Mouse (Mus musculus): Measurements from ENCODE around the gene Dnmt3c. TPM values are rescaled to one million over a fixed set of nuclear protein-coding genes. Genes with fewer than 3 reads are reported as not detected.
"Not testable (repeated sequence)": the region's sequence is repeated elsewhere in the genome, so short reads cannot be mapped to it uniquely, and the experiment has no call there.

Gene Dnmt3c
- polyA plus RNA-seq, 1 experiment from 2014 or later = 0.38 TPM

DNA sequence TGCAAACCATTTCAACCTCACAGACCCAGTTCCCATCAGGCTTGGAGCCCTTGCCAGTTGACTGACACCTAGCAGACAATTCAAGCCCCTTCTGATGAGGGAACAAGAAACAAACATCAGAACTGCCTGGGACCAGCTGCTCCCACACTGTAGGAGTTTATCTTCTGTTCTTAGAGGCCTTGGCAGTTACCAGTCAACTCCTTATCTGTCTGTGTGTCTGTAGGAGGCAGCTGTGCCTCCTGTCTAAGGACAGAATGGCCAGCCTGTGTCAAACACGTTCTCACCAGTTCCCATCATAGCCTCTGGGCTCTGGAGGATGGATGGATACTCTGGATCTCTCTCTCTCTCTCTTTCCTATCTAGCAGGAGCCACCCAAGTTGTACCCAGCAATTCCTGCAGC lies 21.1 kb upstream of the Dnmt3c start:
- not testable (repeated sequence) for H3K4me3 ChIP-seq (replicated peaks); H3K9me3 ChIP-seq (replicated peaks); H3K36me3 ChIP-seq; H3K27ac ChIP-seq; H3K4me2 ChIP-seq; H3K9ac ChIP-seq; H3K27me3 ChIP-seq; DNase-seq
- peak; percentile 91 for ATAC-seq (ENCODE audit: low read depth)
- peaks cover 12% of the 10 kb centered on the region; the same call in 1 of the 2 replicates for H3K4me1 ChIP-seq (replicated peaks)
- WGBS (ENCODE audit: insufficient replicate concordance) = 11% methylated on average over 1 of the region's 1 CpGs

DNA sequence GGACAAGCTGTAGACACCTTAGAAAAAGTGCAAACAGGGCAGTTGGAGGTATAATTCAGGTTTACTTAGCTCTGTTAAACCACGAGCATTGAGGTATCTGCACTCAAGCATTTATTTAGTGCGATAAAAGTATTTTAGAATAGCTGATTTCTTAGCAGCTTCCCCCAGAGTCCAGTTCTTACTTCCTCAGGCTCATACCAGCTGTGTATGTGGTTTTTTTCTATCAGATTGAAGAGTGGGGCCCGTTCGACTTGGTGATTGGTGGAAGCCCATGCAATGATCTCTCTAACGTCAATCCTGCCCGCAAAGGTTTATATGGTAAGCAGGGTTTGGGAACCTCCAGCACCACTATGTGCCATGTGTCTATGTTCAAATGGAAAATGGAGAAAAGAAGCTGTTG lies 19.5 kb upstream of the Dnmt3c start:
- no peak overlapping the region for H3K4me3 ChIP-seq (replicated peaks)
- no peaks in the 10 kb centered on the region for H3K27me3 ChIP-seq
- 34% methylated on average over 6 of the region's 6 CpGs for WGBS (ENCODE audit: insufficient replicate concordance)
- no peak overlapping the region for H3K27ac ChIP-seq
- no peak for DNase-seq
- ATAC-seq (ENCODE audit: low read depth) = no peak
- H3K9ac ChIP-seq = no peak overlapping the region
- H3K4me2 ChIP-seq = no peak overlapping the region
- H3K9me3 ChIP-seq (replicated peaks) = no peaks in the 10 kb centered on the region
- H3K36me3 ChIP-seq = peaks cover 4% of the 10 kb centered on the region
- peaks cover 12% of the 10 kb centered on the region; the same call in 1 of the 2 replicates for H3K4me1 ChIP-seq (replicated peaks)

DNA sequence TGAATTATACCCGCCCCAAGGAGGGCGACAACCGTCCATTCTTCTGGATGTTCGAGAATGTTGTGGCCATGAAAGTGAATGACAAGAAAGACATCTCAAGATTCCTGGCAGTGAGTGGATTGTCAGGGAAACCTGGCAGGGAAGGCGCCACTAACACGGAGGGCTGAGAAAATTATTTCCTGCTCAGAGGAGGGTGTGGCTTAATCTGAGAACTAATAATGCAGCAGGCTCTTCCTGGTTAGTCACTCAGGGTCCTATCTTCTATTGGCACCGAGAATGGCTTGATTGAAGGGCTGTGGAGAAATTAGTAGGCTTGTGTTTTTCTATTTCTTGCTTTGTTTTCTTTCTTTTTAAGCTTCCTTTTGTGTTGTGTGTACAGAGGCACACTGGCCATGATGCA lies 18.9 kb upstream of the Dnmt3c start:
- H3K27me3 ChIP-seq = no peaks in the 10 kb centered on the region
- no peak overlapping the region for H3K4me2 ChIP-seq
- DNase-seq (no peak), ATAC-seq (ENCODE audit: low read depth) (no peak)
- peaks cover 4% of the 10 kb centered on the region for H3K36me3 ChIP-seq
- H3K4me3 ChIP-seq (replicated peaks) = no peak overlapping the region
- no peak overlapping the region for H3K9ac ChIP-seq
- peaks cover 12% of the 10 kb centered on the region; the same call in 1 of the 2 replicates for H3K4me1 ChIP-seq (replicated peaks)
- 58% methylated on average over 7 of the region's 7 CpGs for WGBS (ENCODE audit: insufficient replicate concordance)
- no peaks in the 10 kb centered on the region for H3K9me3 ChIP-seq (replicated peaks)
- H3K27ac ChIP-seq = no peak overlapping the region

DNA sequence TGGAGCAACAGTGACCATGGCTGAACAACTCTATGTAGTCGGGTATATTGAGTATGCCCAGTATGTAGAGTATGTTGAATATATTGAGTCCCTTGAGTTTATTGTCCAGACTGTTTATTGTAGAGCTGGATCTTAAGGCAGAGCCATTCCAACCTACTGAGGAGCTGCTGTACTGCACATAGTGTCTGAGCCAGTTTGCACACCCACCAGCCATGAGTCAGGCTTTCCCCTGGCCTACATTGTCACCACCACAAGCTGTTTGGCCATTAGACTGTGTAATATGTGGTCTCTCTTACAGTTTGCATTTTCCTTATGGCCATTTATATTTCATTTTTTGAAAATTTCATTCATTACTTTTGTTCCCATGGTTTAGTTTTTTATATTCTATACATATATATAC lies 16.5 kb upstream of the Dnmt3c start:
- WGBS (ENCODE audit: insufficient replicate concordance) = 78% methylated on average over 1 of the region's 1 CpGs
- H3K9ac ChIP-seq = no peak overlapping the region
- no peak overlapping the region for H3K4me3 ChIP-seq (replicated peaks)
- H3K4me1 ChIP-seq (replicated peaks) = peaks cover 12% of the 10 kb centered on the region; the same call in 1 of the 2 replicates
- no peak overlapping the region for H3K4me2 ChIP-seq
- H3K27ac ChIP-seq = no peak overlapping the region
- no peaks in the 10 kb centered on the region for H3K27me3 ChIP-seq
- DNase-seq = no peak
- no peaks in the 10 kb centered on the region for H3K9me3 ChIP-seq (replicated peaks)
- no peak for ATAC-seq (ENCODE audit: low read depth)
- H3K36me3 ChIP-seq = peaks cover 4% of the 10 kb centered on the region; the same call in 1 of the 2 replicates

DNA sequence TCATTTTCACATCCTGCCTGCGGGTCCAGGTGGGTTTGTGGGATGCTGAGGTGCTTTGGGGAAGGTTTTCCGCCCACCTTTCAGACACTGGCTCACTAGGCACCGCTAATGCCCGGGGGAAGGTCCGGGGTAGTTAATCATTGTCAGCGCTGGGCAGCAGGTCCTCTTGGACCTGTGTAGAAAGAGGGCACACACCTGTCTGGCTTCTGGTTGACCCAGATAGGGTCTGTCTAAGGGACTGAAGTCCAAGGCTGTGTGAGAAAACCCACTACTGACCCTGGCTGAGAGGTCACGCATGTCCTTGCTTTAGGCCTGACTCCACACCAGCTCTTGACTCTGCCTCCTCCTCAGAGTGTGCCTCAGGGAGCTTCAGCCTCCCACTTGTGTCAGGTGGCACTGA lies 3.0 kb upstream of the Dnmt3c start:
- 76% methylated on average over 7 of the region's 7 CpGs for WGBS (ENCODE audit: insufficient replicate concordance)
- H3K4me2 ChIP-seq; H3K27me3 ChIP-seq; H3K9me3 ChIP-seq (replicated peaks); H3K9ac ChIP-seq; H3K27ac ChIP-seq; H3K4me3 ChIP-seq (replicated peaks); H3K4me1 ChIP-seq (replicated peaks); H3K36me3 ChIP-seq; DNase-seq: not testable (repeated sequence)
- peak; percentile 47; the same call in 1 of the 2 replicates for ATAC-seq (ENCODE audit: low read depth)

DNA sequence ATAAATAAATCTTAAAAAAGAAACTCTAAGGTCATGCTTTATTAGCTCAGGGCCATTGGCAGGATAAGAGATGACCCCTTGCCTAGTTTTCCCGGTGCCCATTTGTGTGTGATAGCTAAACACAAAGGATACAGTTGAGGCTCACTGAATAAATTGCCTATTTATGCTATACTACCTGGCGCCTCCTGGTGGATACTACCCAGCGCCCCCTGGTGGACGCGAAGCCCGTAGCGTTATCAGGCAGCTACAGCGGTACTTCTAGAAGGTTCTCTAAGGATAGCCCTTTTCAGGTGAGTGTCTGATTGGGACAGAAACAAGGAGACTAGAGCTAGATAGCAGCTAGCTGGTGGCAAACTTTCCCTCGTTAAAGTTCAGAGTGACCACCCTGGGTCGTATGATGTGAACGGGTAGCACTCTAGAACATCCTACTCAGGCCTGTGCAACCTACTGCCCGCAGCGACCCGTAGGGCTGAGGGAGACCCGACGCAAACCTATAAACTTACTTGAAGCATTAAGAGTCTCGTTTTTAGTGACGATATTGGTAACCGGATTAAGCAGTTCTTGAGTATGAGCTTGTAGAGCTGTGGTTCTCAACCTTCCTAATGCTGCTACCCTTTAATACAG lies 1.9 kb upstream of the Dnmt3c start:
- Histone ChIP-seq H3K36me3 (no peaks in the 10 kb centered on the region), H3K4me1 (replicated peaks) (no peaks in the 10 kb centered on the region), H3K4me2 (no peak overlapping the region), H3K27ac (no peak overlapping the region), H3K27me3 (no peaks in the 10 kb centered on the region), H3K9me3 (replicated peaks) (no peaks in the 10 kb centered on the region), H3K9ac (no peak overlapping the region), H3K4me3 (replicated peaks) (no peak overlapping the region)
- ATAC-seq (ENCODE audit: low read depth) = 0 out of 2 replicates have a peak, but pooled peaks have one; percentile 23
- 50% methylated on average over 19 of the region's 19 CpGs for WGBS (ENCODE audit: insufficient replicate concordance)
- peak; percentile 58 for DNase-seq

DNA sequence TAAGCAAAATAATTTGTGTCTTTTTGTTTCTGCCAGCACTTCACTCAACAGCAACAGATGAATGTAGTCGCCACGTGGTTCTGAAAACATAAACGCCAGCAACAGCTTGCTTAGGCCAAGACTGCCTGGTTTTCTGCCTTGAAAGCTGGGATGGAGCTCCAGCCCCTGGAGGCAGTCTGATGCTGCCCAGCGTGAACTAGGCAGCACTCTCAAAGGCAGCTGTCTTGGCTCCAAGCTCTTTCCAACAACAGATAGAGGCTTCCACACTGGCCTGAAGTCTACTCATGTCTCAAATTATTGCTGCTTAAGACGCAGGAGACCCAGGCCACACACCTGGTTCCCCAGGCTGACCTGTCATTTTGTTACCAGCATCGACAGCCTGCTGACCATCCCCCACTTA lies 6.9 kb downstream of the Dnmt3c start:
- Histone ChIP-seq H3K9me3 (replicated peaks) (no peaks in the 10 kb centered on the region), H3K9ac (no peak overlapping the region), H3K36me3 (no peaks in the 10 kb centered on the region), H3K27me3 (no peaks in the 10 kb centered on the region), H3K4me3 (replicated peaks) (no peak overlapping the region), H3K4me1 (replicated peaks) (no peaks in the 10 kb centered on the region), H3K4me2 (no peak overlapping the region), H3K27ac (no peak overlapping the region)
- WGBS (ENCODE audit: insufficient replicate concordance) = 54% methylated on average over 6 of the region's 6 CpGs
- ATAC-seq (ENCODE audit: low read depth) = no peak
- no peak for DNase-seq

DNA sequence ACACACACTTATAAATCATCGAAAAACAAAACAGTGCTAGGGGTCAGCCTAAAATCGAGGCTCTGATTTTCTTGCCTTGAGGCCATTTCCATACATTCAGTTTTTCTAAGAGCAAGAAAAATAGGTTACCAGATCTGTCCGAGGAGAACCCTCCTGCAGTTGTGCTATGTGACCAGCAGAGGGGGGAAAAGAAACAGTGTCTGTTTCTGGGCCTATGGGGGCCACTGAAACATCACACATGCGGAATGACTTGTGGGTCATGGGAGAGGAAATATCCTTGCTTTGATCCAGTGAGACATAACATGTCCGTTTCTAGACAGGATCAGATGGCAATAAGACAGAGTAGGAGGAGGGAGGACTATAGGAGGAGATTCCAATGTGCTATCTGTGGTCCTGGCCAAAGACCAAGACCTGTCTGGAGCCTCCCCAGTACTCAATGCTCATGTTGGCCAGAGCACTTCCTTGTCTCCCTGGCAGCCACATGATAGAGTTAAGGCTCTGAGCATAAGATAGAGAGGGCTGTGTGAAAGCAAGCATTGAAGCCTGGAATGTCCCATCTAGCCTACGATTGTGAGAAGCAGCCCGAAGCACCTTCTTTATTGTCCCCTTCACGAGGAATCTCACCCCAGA lies 14.4 kb downstream of the Dnmt3c start:
- no peak for ATAC-seq (ENCODE audit: low read depth)
- Histone ChIP-seq H3K36me3 (no peaks in the 10 kb centered on the region), H3K9ac (no peak overlapping the region), H3K27me3 (no peaks in the 10 kb centered on the region), H3K4me3 (replicated peaks) (no peak overlapping the region), H3K4me2 (no peak overlapping the region), H3K9me3 (replicated peaks) (no peaks in the 10 kb centered on the region), H3K27ac (no peak overlapping the region), H3K4me1 (replicated peaks) (peaks cover 25% of the 10 kb centered on the region)
- no peak for DNase-seq
- WGBS (ENCODE audit: insufficient replicate concordance) = 31% methylated on average over 8 of the region's 8 CpGs

DNA sequence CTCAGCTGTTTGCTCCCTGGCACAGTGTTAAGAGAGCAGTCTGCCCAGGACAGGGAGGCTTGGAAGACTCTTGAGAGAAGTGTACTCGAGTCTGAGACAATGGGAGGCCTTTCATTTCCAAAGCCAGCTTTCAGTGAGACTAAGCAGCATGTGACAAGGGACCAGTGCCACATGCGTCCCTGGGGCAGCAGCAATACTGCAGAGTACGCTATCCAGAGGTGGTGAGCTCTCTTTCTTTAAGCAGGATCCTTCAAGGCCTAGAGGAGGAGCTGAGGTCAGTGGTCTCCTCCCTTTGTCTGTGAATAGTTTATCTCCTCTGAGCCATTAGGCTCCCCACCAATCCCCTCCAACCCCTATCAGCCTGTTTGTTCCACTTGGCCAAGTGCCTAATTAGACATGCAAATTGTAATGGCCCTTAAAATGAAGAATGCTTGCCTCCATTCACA lies 16.2 kb downstream of the Dnmt3c start:
- WGBS (ENCODE audit: insufficient replicate concordance) = 46% methylated on average over 3 of the region's 3 CpGs

DNA sequence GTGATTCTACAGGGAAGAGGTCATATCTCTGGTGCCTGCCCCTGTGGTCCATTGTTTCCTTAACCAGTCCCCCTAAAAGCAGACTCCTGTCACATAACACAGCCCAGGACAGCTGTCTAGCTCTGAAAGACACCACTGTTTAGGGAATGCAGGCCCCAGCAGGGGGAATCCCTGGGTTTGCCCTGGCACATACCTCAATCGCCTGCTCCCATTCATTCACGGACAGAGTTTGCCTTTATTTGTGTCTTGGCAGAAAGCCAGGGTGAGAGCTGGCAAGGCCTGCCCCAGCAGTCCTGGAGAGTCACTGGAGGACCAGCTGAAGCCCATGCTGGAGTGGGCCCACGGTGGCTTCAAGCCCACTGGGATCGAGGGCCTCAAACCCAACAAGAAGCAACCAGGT lies 16.8 kb downstream of the Dnmt3c start:
- no peak overlapping the region for H3K9ac ChIP-seq
- ATAC-seq (ENCODE audit: low read depth) (no peak), DNase-seq (no peak)
- peak overlapping the region; percentile 40; the same call in 1 of the 2 replicates for H3K27ac ChIP-seq
- no peak overlapping the region for H3K4me3 ChIP-seq (replicated peaks)
- H3K4me1 ChIP-seq (replicated peaks) = peaks cover 39% of the 10 kb centered on the region
- H3K27me3 ChIP-seq = no peaks in the 10 kb centered on the region
- H3K36me3 ChIP-seq = no peaks in the 10 kb centered on the region
- 65% methylated on average over 4 of the region's 4 CpGs for WGBS (ENCODE audit: insufficient replicate concordance)
- no peak overlapping the region for H3K4me2 ChIP-seq
- no peaks in the 10 kb centered on the region for H3K9me3 ChIP-seq (replicated peaks)

More for the DNA sequence above, 16.2 kb downstream of the Dnmt3c start:
- peak; percentile 84 for ATAC-seq (ENCODE audit: low read depth)
- Histone ChIP-seq H3K4me2 (no peak overlapping the region), H3K36me3 (no peaks in the 10 kb centered on the region), H3K9me3 (replicated peaks) (no peaks in the 10 kb centered on the region), H3K9ac (peak overlapping the region; percentile 3; the same call in 1 of the 2 replicates), H3K4me1 (replicated peaks) (peaks cover 36% of the 10 kb centered on the region), H3K4me3 (replicated peaks) (no peak overlapping the region), H3K27me3 (no peaks in the 10 kb centered on the region), H3K27ac (peak overlapping the region; percentile 40)
- DNase-seq = no peak

DNA sequence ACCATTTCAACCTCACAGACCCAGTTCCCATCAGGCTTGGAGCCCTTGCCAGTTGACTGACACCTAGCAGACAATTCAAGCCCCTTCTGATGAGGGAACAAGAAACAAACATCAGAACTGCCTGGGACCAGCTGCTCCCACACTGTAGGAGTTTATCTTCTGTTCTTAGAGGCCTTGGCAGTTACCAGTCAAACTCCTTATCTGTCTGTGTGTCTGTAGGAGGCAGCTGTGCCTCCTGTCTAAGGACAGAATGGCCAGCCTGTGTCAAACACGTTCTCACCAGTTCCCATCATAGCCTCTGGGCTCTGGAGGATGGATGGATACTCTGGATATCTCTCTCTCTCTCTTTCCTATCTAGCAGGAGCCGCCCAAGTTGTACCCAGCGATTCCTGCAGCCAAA lies 21.4 kb downstream of the Dnmt3c start:
- not testable (repeated sequence) for H3K9ac ChIP-seq; DNase-seq; H3K27me3 ChIP-seq; H3K4me3 ChIP-seq (replicated peaks); H3K9me3 ChIP-seq (replicated peaks); H3K36me3 ChIP-seq; H3K4me2 ChIP-seq
- H3K4me1 ChIP-seq (replicated peaks) = peaks cover 39% of the 10 kb centered on the region
- H3K27ac ChIP-seq = peak overlapping the region; percentile 55
- peak; percentile 88 for ATAC-seq (ENCODE audit: low read depth)
- 31% methylated on average over 3 of the region's 3 CpGs for WGBS (ENCODE audit: insufficient replicate concordance)

DNA sequence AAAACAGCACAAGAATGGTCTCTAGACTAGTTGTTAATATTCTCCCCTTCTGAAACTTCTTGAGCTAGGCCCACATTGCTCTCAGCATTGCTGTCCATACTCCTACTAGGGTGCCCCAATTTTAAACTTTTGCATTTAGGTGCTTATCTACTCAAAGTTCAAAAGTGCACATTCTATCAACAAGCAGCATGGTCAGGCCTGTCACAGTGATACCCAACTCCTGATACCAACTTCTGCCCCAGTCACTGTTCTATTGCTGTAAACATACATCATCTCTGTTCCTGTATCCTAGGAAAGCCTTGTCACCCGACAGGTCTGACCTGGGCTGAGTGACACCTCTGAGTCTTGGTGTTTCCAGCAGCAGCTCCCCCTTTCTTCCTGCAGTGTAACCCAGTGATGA lies 26.6 kb downstream of the Dnmt3c start:
- no peaks in the 10 kb centered on the region for H3K9me3 ChIP-seq (replicated peaks)
- H3K27me3 ChIP-seq = no peaks in the 10 kb centered on the region
- no peak overlapping the region for H3K4me3 ChIP-seq (replicated peaks)
- peak; percentile 55 for ATAC-seq (ENCODE audit: low read depth)
- H3K9ac ChIP-seq = no peak overlapping the region
- H3K27ac ChIP-seq = peak overlapping the region; percentile 54
- no peaks in the 10 kb centered on the region for H3K36me3 ChIP-seq
- DNase-seq = no peak
- H3K4me1 ChIP-seq (replicated peaks) = peaks cover 46% of the 10 kb centered on the region
- H3K4me2 ChIP-seq = no peak overlapping the region
- WGBS (ENCODE audit: insufficient replicate concordance) = 47% methylated on average over 1 of the region's 1 CpGs

Measured in liver, embryonic 13.5 days (tissue).